ENCODE assay signal across 9 mouse cellular contexts in the genomic region with DNA sequence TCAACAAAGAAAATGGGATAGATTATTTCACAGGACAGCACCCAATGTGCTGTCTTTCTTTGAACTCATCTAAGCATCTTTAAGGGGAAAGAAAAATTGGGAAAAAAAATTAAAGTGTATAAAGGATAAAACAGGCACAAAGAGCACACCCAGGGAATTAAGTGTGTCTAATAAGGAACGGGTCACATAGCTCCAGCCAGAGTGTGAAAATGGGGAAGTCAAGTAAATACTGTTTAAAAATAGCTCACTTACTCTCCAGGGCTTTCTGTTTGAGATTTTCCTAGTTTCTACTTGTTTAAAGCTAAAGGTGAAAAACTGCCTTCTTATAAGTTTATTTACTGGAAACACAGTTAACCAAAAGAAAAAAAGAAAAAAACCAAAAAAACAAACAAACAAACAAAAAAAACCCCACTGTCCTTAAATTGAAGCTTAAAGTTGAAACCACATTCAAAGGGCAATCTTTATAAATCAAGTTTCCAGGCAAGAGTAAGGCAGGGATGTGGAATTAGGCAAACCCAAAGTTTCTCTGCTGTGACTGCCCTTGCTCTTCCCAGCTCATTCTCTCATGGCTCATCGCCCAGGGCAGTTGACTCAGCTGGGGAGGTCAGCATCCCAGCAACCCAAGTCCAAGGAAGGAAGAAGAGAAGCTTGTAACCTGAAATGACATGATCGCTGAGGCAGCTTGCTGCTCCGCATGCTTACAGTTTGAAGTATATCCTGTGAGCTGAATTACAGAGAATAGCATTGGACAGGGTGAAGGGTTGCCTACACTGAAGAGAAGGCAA. TPM values are rescaled to one million over a fixed set of nuclear protein-coding genes. Genes with fewer than 3 reads are reported as not detected.
DNase-seq lines count a peak whose midpoint lies in the region; ATAC-seq and TF ChIP-seq lines count a peak whose summit lies in the region.
"Had no signal": no experiment of that assay in that cellular context is flagged by ENCODE, and none has a peak within 500 bp of the region (broad histone marks: within the 10 kb centered on the region; RNA-seq: fewer than 3 reads in every experiment).

No protein-coding gene starts in this region.

- H3K27ac ChIP-seq in forebrain, embryonic 10.5 days, result no peak overlapping the region
- no peak overlapping the region for H3K27ac ChIP-seq in liver, postnatal 0 days (ENCODE audit: low read depth)
- H3K27ac ChIP-seq in forebrain, embryonic 12.5 days, result no peak overlapping the region
- H3K27ac ChIP-seq: embryonic facial prominence, embryonic 12.5 days; midbrain, embryonic 12.5 days had no signal

- no peak for ATAC-seq in liver, postnatal 0 days
- no peak for ATAC-seq in forebrain, embryonic 12.5 days (ENCODE audit: low FRiP score)

- TF ChIP-seq EP300 in liver, postnatal 0 days (IDR thresholded peaks at IDR 0.05; ENCODE audit: low read depth), result no peak

- no peaks in the 10 kb centered on the region for H3K4me1 ChIP-seq in forebrain, embryonic 10.5 days
- no peaks in the 10 kb centered on the region; the same call in 1 of the 2 replicates for H3K4me1 ChIP-seq in liver, postnatal 0 days (ENCODE audit: insufficient read depth)
- H3K4me1 ChIP-seq in forebrain, embryonic 12.5 days, result no peaks in the 10 kb centered on the region
- H3K4me1 ChIP-seq: midbrain, embryonic 12.5 days had no signal

- no peaks in the 10 kb centered on the region for H3K27me3 ChIP-seq in forebrain, embryonic 10.5 days (ENCODE audit: poor library complexity, severe bottlenecking)
- H3K27me3 ChIP-seq in liver, postnatal 0 days (ENCODE audit: insufficient read depth, low read length), result no peaks in the 10 kb centered on the region
- no peaks in the 10 kb centered on the region for H3K27me3 ChIP-seq in forebrain, embryonic 12.5 days
- H3K27me3 ChIP-seq: embryonic facial prominence, embryonic 12.5 days; midbrain, embryonic 12.5 days had no signal

- WGBS in forebrain, embryonic 10.5 days, result 61% methylated on average over 4 of the region's 4 CpGs
- WGBS in liver, postnatal 0 days (ENCODE audit: insufficient replicate concordance), result 60% methylated on average over 4 of the region's 4 CpGs
- 84% methylated on average over 4 of the region's 4 CpGs for WGBS in forebrain, embryonic 12.5 days

- no peak for TF ChIP-seq CTCF in liver, postnatal 0 days (IDR thresholded peaks at IDR 0.05; ENCODE audit: low read depth)

- no peaks in the 10 kb centered on the region for H3K36me3 ChIP-seq in forebrain, embryonic 10.5 days (replicated peaks)
- H3K36me3 ChIP-seq in liver, postnatal 0 days (replicated peaks; ENCODE audit: insufficient read depth, low read length), result no peaks in the 10 kb centered on the region
- H3K36me3 ChIP-seq in forebrain, embryonic 12.5 days (replicated peaks), result no peaks in the 10 kb centered on the region
- H3K36me3 ChIP-seq: embryonic facial prominence, embryonic 12.5 days; midbrain, embryonic 12.5 days had no signal

- no peak overlapping the region for H3K4me2 ChIP-seq in liver, postnatal 0 days (ENCODE audit: low read depth, low read length)
- H3K4me2 ChIP-seq in forebrain, embryonic 12.5 days, result no peak overlapping the region
- H3K4me2 ChIP-seq: embryonic facial prominence, embryonic 12.5 days; midbrain, embryonic 12.5 days had no signal

- no peak overlapping the region for H3K4me3 ChIP-seq in forebrain, embryonic 10.5 days
- H3K4me3 ChIP-seq in liver, postnatal 0 days (ENCODE audit: low read depth, low read length), result no peak overlapping the region
- no peak overlapping the region for H3K4me3 ChIP-seq in forebrain, embryonic 12.5 days (replicated peaks)
- H3K4me3 ChIP-seq: embryonic facial prominence, embryonic 12.5 days; midbrain, embryonic 12.5 days had no signal

- no peak overlapping the region for H3K9ac ChIP-seq in liver, postnatal 0 days (replicated peaks)
- no peak overlapping the region for H3K9ac ChIP-seq in forebrain, embryonic 12.5 days
- H3K9ac ChIP-seq: embryonic facial prominence, embryonic 12.5 days; midbrain, embryonic 12.5 days had no signal

- DNase-seq in urinary bladder, postnatal 14 days (ENCODE audit: low spot score), result peak; percentile 19
- DNase-seq in urinary bladder, adult 2 months (ENCODE audit: low spot score), result no peak
- DNase-seq in embryo, embryonic 11 days, result peak; percentile 16
- peak; percentile 29 for DNase-seq in kidney, adult 9 months
- no peak for DNase-seq in forebrain, embryonic 10.5 days (ENCODE audit: extremely low spot score, low spot score)
- no peak for DNase-seq in liver, postnatal 0 days

- H3K9me3 ChIP-seq in forebrain, embryonic 10.5 days, result no peaks in the 10 kb centered on the region
- H3K9me3 ChIP-seq in liver, postnatal 0 days (ENCODE audit: low read length), result no peaks in the 10 kb centered on the region
- no peaks in the 10 kb centered on the region for H3K9me3 ChIP-seq in forebrain, embryonic 12.5 days
- H3K9me3 ChIP-seq: embryonic facial prominence, embryonic 12.5 days; midbrain, embryonic 12.5 days had no signal

RNA-seq across cellular contexts. Expression of a gene that starts 57.5 kb away (rescaled TPM):
- polyA plus RNA-seq in urinary bladder, adult 2 months (2012; rRNA removed), result 2.8 and 3.2 TPM in 2 replicates
- 0.30 and 0.49 TPM in 2 replicates for polyA plus RNA-seq in forebrain, embryonic 10.5 days (2016; fragmentation: Nextera tagmentation; extraction: Ambion mirVana)
- polyA plus RNA-seq in liver, postnatal 0 days (2015; fragmentation: Nextera tagmentation; extraction: Ambion mirVana), result 5.3 and 6.3 TPM in 2 replicates
- 0.23 and 0.38 TPM in 2 replicates for polyA plus RNA-seq in forebrain, embryonic 12.5 days (2016; fragmentation: Nextera tagmentation; extraction: Ambion mirVana)

Comparison
In these comparisons a context has a peak if more than half of its experiments do, and no peak if none do; other contexts are left out.
1. DNase-seq: peak in urinary bladder, postnatal 14 days (single experiment), embryo, embryonic 11 days (single experiment) and kidney, adult 9 months (single experiment); none in urinary bladder, adult 2 months (single experiment), forebrain, embryonic 10.5 days (single experiment) and liver, postnatal 0 days (single experiment).